Mouse (Mus musculus): ENCODE data around the gene Idh1. TPM values are rescaled to one million over a fixed set of nuclear protein-coding genes. Genes with fewer than 3 reads are reported as not detected.

Idh1 gene
- total RNA-seq, 1 experiment, result 51.1 TPM

GRCm38 (mm10) chr1:65147971-65148370 lies 38.3 kb downstream of the Idh1 start:
- no peak overlapping the region for H3K9ac ChIP-seq (ENCODE audit: insufficient read depth, low read depth, low read length, poor library complexity, severe bottlenecking)
- TF ChIP-seq MAFK (IDR thresholded peaks at IDR 0.05; ENCODE audit: insufficient read depth, low read depth, low read length) (no peak), CHD2 (IDR thresholded peaks at IDR 0.05; ENCODE audit: low read depth, low read length) (no peak)
- in situ Hi-C loops (cut with MboI; ENCODE audit: low sequenced_read_pairs in 2 of 2, unreplicated experiment in 2 of 2), result no loop called here

GRCm38 (mm10) chr1:65147326-65147725 lies 39.0 kb downstream of the Idh1 start:
- Histone ChIP-seq H3K4me3 (ENCODE audit: insufficient read depth in 1 of 2, low read depth in 1 of 2, low read length in 2 of 2, poor library complexity in 1 of 2, severe bottlenecking in 1 of 2) (no peak overlapping the region), H3K9ac (ENCODE audit: insufficient read depth, low read depth, low read length, poor library complexity, severe bottlenecking) (no peak overlapping the region), H3K9me3 (ENCODE audit: control insufficient read depth, insufficient read depth, low read depth, low read length) (no peaks in the 10 kb centered on the region), H3K4me1 (ENCODE audit: control insufficient read depth in 2 of 2, insufficient read depth in 2 of 2, low read length in 2 of 2, poor library complexity in 1 of 2) (no peaks in the 10 kb centered on the region), H3K36me3 (ENCODE audit: control insufficient read depth, insufficient read depth, low read length, poor library complexity, severe bottlenecking) (no peaks in the 10 kb centered on the region), H3K27ac (ENCODE audit: insufficient read depth, low read depth, low read length, poor library complexity, severe bottlenecking) (no peak overlapping the region)
- in situ Hi-C loops (cut with MboI; ENCODE audit: low sequenced_read_pairs in 2 of 2, unreplicated experiment in 2 of 2), result no loop called here
- no peak for DNase-seq (ENCODE audit: low read depth, low spot score)
- TF ChIP-seq ZC3H11A (IDR thresholded peaks at IDR 0.05; ENCODE audit: borderline replicate concordance, low read depth, low read length) (no peak), CHD2 (IDR thresholded peaks at IDR 0.05; ENCODE audit: low read depth, low read length) (no peak), MAFK (IDR thresholded peaks at IDR 0.05; ENCODE audit: insufficient read depth, low read depth, low read length) (no peak), ZNF384 (IDR thresholded peaks at IDR 0.05; ENCODE audit: low read depth, low read length) (no peak), HCFC1 (IDR thresholded peaks at IDR 0.05; ENCODE audit: borderline replicate concordance, insufficient read depth, low read length) (no peak)

More at GRCm38 (mm10) chr1:65147971-65148370, 38.3 kb downstream of the Idh1 start:
- no peaks in the 10 kb centered on the region for H3K36me3 ChIP-seq (ENCODE audit: control insufficient read depth, insufficient read depth, low read length, poor library complexity, severe bottlenecking)
- H3K27ac ChIP-seq (ENCODE audit: insufficient read depth, low read depth, low read length, poor library complexity, severe bottlenecking), result no peak overlapping the region
- H3K4me1 ChIP-seq (ENCODE audit: control insufficient read depth in 2 of 2, insufficient read depth in 2 of 2, low read length in 2 of 2, poor library complexity in 1 of 2), result no peaks in the 10 kb centered on the region
- DNase-seq (ENCODE audit: low read depth, low spot score), result no peak
- no peak overlapping the region for H3K4me3 ChIP-seq (ENCODE audit: insufficient read depth in 1 of 2, low read depth in 1 of 2, low read length in 2 of 2, poor library complexity in 1 of 2, severe bottlenecking in 1 of 2)
- H3K9me3 ChIP-seq (ENCODE audit: control insufficient read depth, insufficient read depth, low read depth, low read length), result no peaks in the 10 kb centered on the region

GRCm38 (mm10) chr1:65146601-65147000 lies 39.7 kb downstream of the Idh1 start:
- no peak for TF ChIP-seq CHD2 (IDR thresholded peaks at IDR 0.05; ENCODE audit: low read depth, low read length)
- Histone ChIP-seq H3K36me3 (ENCODE audit: control insufficient read depth, insufficient read depth, low read length, poor library complexity, severe bottlenecking) (no peaks in the 10 kb centered on the region), H3K27ac (ENCODE audit: insufficient read depth, low read depth, low read length, poor library complexity, severe bottlenecking) (no peak overlapping the region), H3K4me1 (ENCODE audit: control insufficient read depth in 2 of 2, insufficient read depth in 2 of 2, low read length in 2 of 2, poor library complexity in 1 of 2) (no peaks in the 10 kb centered on the region), H3K4me3 (ENCODE audit: insufficient read depth in 1 of 2, low read depth in 1 of 2, low read length in 2 of 2, poor library complexity in 1 of 2, severe bottlenecking in 1 of 2) (no peak overlapping the region), H3K9ac (ENCODE audit: insufficient read depth, low read depth, low read length, poor library complexity, severe bottlenecking) (no peak overlapping the region), H3K9me3 (ENCODE audit: control insufficient read depth, insufficient read depth, low read depth, low read length) (no peaks in the 10 kb centered on the region)
- in situ Hi-C loops (cut with MboI; ENCODE audit: low sequenced_read_pairs in 2 of 2, unreplicated experiment in 2 of 2), result no loop called here
- DNase-seq (ENCODE audit: low read depth, low spot score), result no peak

- Histone ChIP-seq H3K4me3 (ENCODE audit: insufficient read depth in 1 of 2, low read depth in 1 of 2, low read length in 2 of 2, poor library complexity in 1 of 2, severe bottlenecking in 1 of 2) (no peak overlapping the region), H3K4me1 (ENCODE audit: control insufficient read depth in 2 of 2, insufficient read depth in 2 of 2, low read length in 2 of 2, poor library complexity in 1 of 2) (no peaks in the 10 kb centered on the region), H3K36me3 (ENCODE audit: control insufficient read depth, insufficient read depth, low read length, poor library complexity, severe bottlenecking) (no peaks in the 10 kb centered on the region), H3K9me3 (ENCODE audit: control insufficient read depth, insufficient read depth, low read depth, low read length) (no peaks in the 10 kb centered on the region), H3K27ac (ENCODE audit: insufficient read depth, low read depth, low read length, poor library complexity, severe bottlenecking) (no peak overlapping the region), H3K9ac (ENCODE audit: insufficient read depth, low read depth, low read length, poor library complexity, severe bottlenecking) (no peak overlapping the region)
- no peak for DNase-seq (ENCODE audit: low read depth, low spot score)
- no peak for TF ChIP-seq CHD2 (IDR thresholded peaks at IDR 0.05; ENCODE audit: low read depth, low read length)
- no peak for TF ChIP-seq ZC3H11A (IDR thresholded peaks at IDR 0.05; ENCODE audit: borderline replicate concordance, low read depth, low read length)
- TF ChIP-seq HCFC1 (IDR thresholded peaks at IDR 0.05; ENCODE audit: borderline replicate concordance, insufficient read depth, low read length), result no peak
- no peak for TF ChIP-seq MAFK (IDR thresholded peaks at IDR 0.05; ENCODE audit: insufficient read depth, low read depth, low read length)
- TF ChIP-seq ZNF384 (IDR thresholded peaks at IDR 0.05; ENCODE audit: low read depth, low read length), result no peak
- in situ Hi-C loops (cut with MboI; ENCODE audit: low sequenced_read_pairs in 2 of 2, unreplicated experiment in 2 of 2), result no loop called here
Measured at GRCm38 (mm10) chr1:65144783-65145182, 41.5 kb downstream of the Idh1 start.

DNA sequence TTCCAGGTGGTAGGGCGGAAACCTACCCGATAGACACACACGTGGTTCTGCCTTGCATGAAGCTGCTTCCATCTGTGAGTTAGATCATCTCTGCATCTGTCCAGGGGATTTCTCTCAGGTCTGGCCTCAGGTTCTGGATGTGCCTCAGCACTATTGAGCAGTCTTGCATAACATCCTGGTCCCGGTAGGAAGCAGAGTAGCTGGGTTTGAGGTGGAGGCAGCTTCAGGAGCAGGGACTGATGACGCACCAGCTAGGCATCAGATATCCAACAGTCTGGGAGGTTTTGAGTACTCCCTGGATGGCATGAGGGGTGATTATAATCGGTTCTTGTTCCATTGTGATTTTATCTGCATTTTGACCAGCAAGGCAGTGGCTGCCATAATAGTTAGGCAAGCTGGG lies 48.7 kb downstream of the Idh1 start:
- in situ Hi-C loops (cut with MboI; ENCODE audit: low sequenced_read_pairs in 2 of 2, unreplicated experiment in 2 of 2), result no loop called here
- Histone ChIP-seq H3K4me3 (ENCODE audit: insufficient read depth in 1 of 2, low read depth in 1 of 2, low read length in 2 of 2, poor library complexity in 1 of 2, severe bottlenecking in 1 of 2) (no peak overlapping the region), H3K9ac (ENCODE audit: insufficient read depth, low read depth, low read length, poor library complexity, severe bottlenecking) (no peak overlapping the region), H3K27ac (ENCODE audit: insufficient read depth, low read depth, low read length, poor library complexity, severe bottlenecking) (no peak overlapping the region), H3K4me1 (ENCODE audit: control insufficient read depth in 2 of 2, insufficient read depth in 2 of 2, low read length in 2 of 2, poor library complexity in 1 of 2) (no peaks in the 10 kb centered on the region), H3K36me3 (ENCODE audit: control insufficient read depth, insufficient read depth, low read length, poor library complexity, severe bottlenecking) (no peaks in the 10 kb centered on the region), H3K9me3 (ENCODE audit: control insufficient read depth, insufficient read depth, low read depth, low read length) (no peaks in the 10 kb centered on the region)
- DNase-seq (ENCODE audit: low read depth, low spot score), result no peak
- no peak for TF ChIP-seq CHD2 (IDR thresholded peaks at IDR 0.05; ENCODE audit: low read depth, low read length)
- TF ChIP-seq MAFK (IDR thresholded peaks at IDR 0.05; ENCODE audit: insufficient read depth, low read depth, low read length), result no peak
- no peak for TF ChIP-seq ZNF384 (IDR thresholded peaks at IDR 0.05; ENCODE audit: low read depth, low read length)
- TF ChIP-seq HCFC1 (IDR thresholded peaks at IDR 0.05; ENCODE audit: borderline replicate concordance, insufficient read depth, low read length), result no peak
- no peak for TF ChIP-seq ZC3H11A (IDR thresholded peaks at IDR 0.05; ENCODE audit: borderline replicate concordance, low read depth, low read length)

Data from ES-E14 (cell line).